Mouse (Mus musculus) limb, embryonic 14.5 days (tissue): ENCODE data around the gene Pecam1. TPM values are rescaled to one million over a fixed set of nuclear protein-coding genes. Genes with fewer than 3 reads are reported as not detected.

ENCODE experiments used
- ATAC-seq: fragments of 200-750 bp; cut with Nextera tagmentation; 2 replicates; pipeline ENCODE4 v1.8.0; 2017; ENCODE audit warnings: low read depth, moderate number of reproducible peaks, moderate TSS enrichment; ENCODE audit not compliant: low FRiP score
- DNase-seq: peaks from one replicate; pipeline ENCODE4 v3.0.0-alpha.2; 2015; ENCODE audit warnings: low spot score
- H3K27ac ChIP-seq: fragments of 300-500 bp; sonication (generic); replicated peaks from 2 replicates; pipeline ENCODE4 v1.5.1; 2014; ENCODE audit warnings: low read depth, mild to moderate bottlenecking, low read length, moderate library complexity, mixed read lengths
- H3K27me3 ChIP-seq: fragments of 300-500 bp; sonication (generic); 2 replicates; pipeline ENCODE4 v1.6.1; 2014; ENCODE audit warnings: low read length, mixed read lengths; ENCODE audit not compliant: control insufficient read depth, insufficient read depth
- H3K36me3 ChIP-seq: fragments of 300-500 bp; sonication (generic); 2 replicates; pipeline ENCODE4 v1.6.1; 2014; ENCODE audit warnings: mild to moderate bottlenecking, low read length, moderate library complexity, mixed read lengths; ENCODE audit not compliant: control insufficient read depth, insufficient read depth
- H3K4me1 ChIP-seq: fragments of 300-500 bp; sonication (generic); 2 replicates; pipeline ENCODE4 v1.6.1; 2014; ENCODE audit warnings: antibody characterized with exemption, low read length, mixed read lengths; ENCODE audit not compliant: control insufficient read depth, insufficient read depth
- H3K4me2 ChIP-seq: fragments of 300-500 bp; sonication (generic); replicated peaks from 2 replicates; pipeline ENCODE4 v1.6.1; 2014; ENCODE audit warnings: low read depth, mild to moderate bottlenecking, low read length, moderate library complexity; ENCODE audit not compliant: severe bottlenecking
- H3K4me3 ChIP-seq: fragments of 300-500 bp; sonication (generic); replicated peaks from 2 replicates; pipeline ENCODE4 v1.5.1; 2014; ENCODE audit warnings: low read length
- H3K9ac ChIP-seq: fragments of 300-500 bp; sonication (generic); 2 replicates; pipeline ENCODE4 v1.6.1; 2014; ENCODE audit warnings: mild to moderate bottlenecking, low read depth, low read length, moderate library complexity; ENCODE audit not compliant: severe bottlenecking
- H3K9me3 ChIP-seq: fragments of 300-500 bp; sonication (generic); 2 replicates; pipeline ENCODE4 v1.6.1; 2016; ENCODE audit warnings: low read length; ENCODE audit not compliant: control insufficient read depth
- POLR2A ChIP-seq: fragments of 200-500 bp; IDR thresholded peaks from 2 replicates; pipeline ENCODE4 v1.8.0; 2012; ENCODE audit warnings: inconsistent platforms, mild to moderate bottlenecking, moderate library complexity, borderline replicate concordance; ENCODE audit not compliant: insufficient read depth, insufficient read length; ENCODE audit errors: extremely low read depth
- WGBS: fragments of 180-500 bp; shearing (Covaris S2); extraction: QIAGEN DNeasy Blood & Tissue Kit; methylation state at CpG from one replicate; pipeline ENCODE4 v1.1.7; 2014; 5-methylcytosine and 5-hydroxymethylcytosine counted together
- polyA plus RNA-seq, 2 experiments: library from polyadenylated mRNA; depleted of rRNA in 1 of 2; stranded (reverse) in 1 of 2; unstranded in 1 of 2; fragments of >200 nt; fragmentation: Nextera tagmentation in 1 of 2; extraction: Ambion mirVana in 1 of 2; gene quantifications; 2 replicates each; pipeline versions ENCODE4 v1.2.1 to v1.2.3; 2012 to 2014

The Pecam1 gene
- polyA plus RNA-seq, 2 experiments: 39.0 to 44.2 TPM

GRCm38 (mm10) chr11:106698289-106698688, 52.1 kb downstream of the Pecam1 start:
- H3K9me3 ChIP-seq: no peaks in the 10 kb centered on the region
- ATAC-seq (no peak), DNase-seq (no peak)
- 89% methylated on average over 6 of the region's 6 CpGs for WGBS
- H3K27ac ChIP-seq: no peak overlapping the region
- no peaks in the 10 kb centered on the region for H3K27me3 ChIP-seq
- H3K4me2 ChIP-seq: no peak overlapping the region
- no peak overlapping the region for H3K4me3 ChIP-seq
- TF ChIP-seq POLR2A: no peak
- no peaks in the 10 kb centered on the region for H3K36me3 ChIP-seq
- no peaks in the 10 kb centered on the region for H3K4me1 ChIP-seq
- H3K9ac ChIP-seq: no peak overlapping the region

DNA sequence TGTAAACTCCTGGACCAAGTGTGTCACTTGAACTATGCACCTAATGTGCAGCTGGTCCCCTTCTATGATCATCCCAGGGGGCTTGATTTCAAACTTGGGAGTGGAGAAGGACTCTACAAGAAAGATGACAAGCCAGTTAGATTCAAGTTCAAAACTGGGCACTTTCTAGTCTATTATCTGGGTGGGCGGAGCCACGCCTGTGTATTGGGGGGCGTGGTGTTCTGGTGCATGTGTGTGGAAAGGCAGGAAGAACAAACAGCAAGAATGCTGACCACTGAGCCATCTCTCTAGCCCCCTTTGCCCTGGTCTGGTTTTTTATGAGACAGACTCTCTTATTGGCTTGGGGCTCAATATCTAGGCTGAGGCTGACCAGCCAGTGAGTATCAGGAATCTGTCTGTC, 54.5 kb downstream of the Pecam1 start:
- Histone ChIP-seq H3K4me1 (no peaks in the 10 kb centered on the region), H3K9ac (no peak overlapping the region), H3K36me3 (no peaks in the 10 kb centered on the region), H3K4me2 (no peak overlapping the region), H3K9me3 (no peaks in the 10 kb centered on the region), H3K27ac (no peak overlapping the region), H3K4me3 (no peak overlapping the region), H3K27me3 (no peaks in the 10 kb centered on the region)
- WGBS: 93% methylated on average over 3 of the region's 3 CpGs
- DNase-seq (no peak), ATAC-seq (no peak)
- no peak for TF ChIP-seq POLR2A

DNA sequence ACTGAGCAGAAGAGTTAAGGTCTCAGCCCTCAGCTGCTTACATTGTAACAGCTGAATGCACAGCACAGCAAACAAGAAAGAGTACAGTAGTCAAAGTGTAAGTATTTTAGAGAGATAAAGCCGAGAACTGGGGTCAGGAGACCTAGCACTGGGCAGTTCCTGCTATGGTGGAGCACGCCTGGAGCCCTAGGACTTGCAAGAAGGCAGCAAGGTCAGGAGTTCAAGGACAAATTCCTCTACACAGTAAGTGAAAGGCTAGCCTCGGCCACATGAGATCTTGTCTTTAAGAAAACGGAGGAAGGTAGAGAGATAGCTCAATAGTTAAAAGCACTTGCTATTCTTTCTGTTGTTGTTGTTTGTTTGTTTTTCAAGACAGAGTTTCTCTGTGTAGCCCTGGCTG, 57.5 kb downstream of the Pecam1 start:
- no peak for ATAC-seq
- Histone ChIP-seq H3K4me1 (no peaks in the 10 kb centered on the region), H3K4me3 (no peak overlapping the region), H3K9ac (no peak overlapping the region), H3K9me3 (no peaks in the 10 kb centered on the region), H3K27ac (no peak overlapping the region), H3K4me2 (no peak overlapping the region), H3K27me3 (no peaks in the 10 kb centered on the region), H3K36me3 (no peaks in the 10 kb centered on the region)
- 73% methylated on average over 4 of the region's 4 CpGs for WGBS
- DNase-seq: no peak
- TF ChIP-seq POLR2A: no peak

DNA sequence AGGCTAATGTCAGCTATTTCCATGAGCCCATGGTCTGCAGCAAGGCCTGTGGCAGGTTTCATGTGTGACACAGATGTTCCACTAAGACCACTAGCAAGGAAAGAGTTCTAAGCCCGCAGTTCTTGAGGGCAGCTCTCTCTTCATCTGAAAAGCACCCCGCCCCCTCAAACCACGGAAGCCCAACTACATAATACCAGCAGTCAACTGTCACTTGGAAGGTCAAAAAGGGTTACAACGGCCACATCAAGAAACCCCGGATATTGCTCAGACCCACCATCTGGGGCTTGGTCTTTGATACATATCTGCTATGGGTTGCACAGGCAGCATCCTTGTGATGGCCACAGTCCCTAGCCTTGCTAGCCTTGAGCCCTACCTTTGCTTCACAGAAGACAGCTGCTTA, 62.1 kb downstream of the Pecam1 start:
- Histone ChIP-seq H3K27ac (no peak overlapping the region), H3K4me2 (no peak overlapping the region), H3K27me3 (no peaks in the 10 kb centered on the region), H3K4me1 (no peaks in the 10 kb centered on the region), H3K36me3 (no peaks in the 10 kb centered on the region), H3K4me3 (no peak overlapping the region), H3K9me3 (no peaks in the 10 kb centered on the region), H3K9ac (no peak overlapping the region)
- 83% methylated on average over 5 of the region's 5 CpGs for WGBS
- DNase-seq: no peak
- no peak for ATAC-seq
- no peak for TF ChIP-seq POLR2A

DNA sequence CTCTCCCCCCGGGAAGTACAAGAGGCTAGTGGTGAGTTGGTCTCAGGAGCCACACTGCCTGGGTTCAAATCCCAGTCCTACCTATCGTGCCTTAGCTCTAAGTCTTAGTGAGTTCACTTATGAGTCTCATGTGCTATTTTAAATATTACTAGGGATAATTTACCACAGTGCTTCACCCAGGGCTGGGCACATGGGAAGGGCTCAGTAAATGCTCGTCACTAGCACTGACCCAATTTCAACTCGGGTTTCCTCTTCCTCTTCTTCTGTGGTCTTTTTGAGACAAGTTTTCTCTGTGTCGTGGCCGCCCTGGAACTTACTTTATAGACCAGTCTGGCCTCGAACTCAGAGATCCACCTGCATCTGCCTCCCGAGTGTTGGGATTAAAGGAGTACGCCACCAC, 63.1 kb downstream of the Pecam1 start:
- ATAC-seq (no peak), DNase-seq (no peak)
- Histone ChIP-seq H3K27ac (no peak overlapping the region), H3K27me3 (no peaks in the 10 kb centered on the region), H3K4me1 (no peaks in the 10 kb centered on the region), H3K9me3 (no peaks in the 10 kb centered on the region), H3K4me2 (no peak overlapping the region), H3K4me3 (no peak overlapping the region), H3K36me3 (no peaks in the 10 kb centered on the region), H3K9ac (no peak overlapping the region)
- no peak for TF ChIP-seq POLR2A
- 84% methylated on average over 9 of the region's 9 CpGs for WGBS

GRCm38 (mm10) chr11:106684027-106684426, 66.4 kb downstream of the Pecam1 start:
- DNase-seq (no peak), ATAC-seq (no peak)
- no peak overlapping the region for H3K9ac ChIP-seq
- H3K9me3 ChIP-seq: no peaks in the 10 kb centered on the region
- H3K4me2 ChIP-seq: no peak overlapping the region
- no peaks in the 10 kb centered on the region for H3K27me3 ChIP-seq
- WGBS: 82% methylated on average over 8 of the region's 8 CpGs
- no peak overlapping the region for H3K27ac ChIP-seq
- no peak overlapping the region for H3K4me3 ChIP-seq
- TF ChIP-seq POLR2A: no peak
- no peaks in the 10 kb centered on the region for H3K36me3 ChIP-seq
- no peaks in the 10 kb centered on the region for H3K4me1 ChIP-seq
